Mouse (Mus musculus) embryonic fibroblast, embryonic 13.5 days (primary cell): ENCODE measurements around the gene Suclg2. TPM values are rescaled to one million over a fixed set of nuclear protein-coding genes. Genes with fewer than 3 reads are reported as not detected.

Experiments
- H3K27ac ChIP-seq: 2 replicates; pipeline ENCODE4 v1.5.1; 2012; ENCODE audit warnings: low read length, control low read depth, inconsistent platforms; ENCODE audit not compliant: insufficient read depth
- H3K4me1 ChIP-seq: 2 replicates; pipeline ENCODE4 v1.6.1; 2011; ENCODE audit warnings: low read length; ENCODE audit not compliant: control insufficient read depth, insufficient read depth
- H3K4me3 ChIP-seq: 2 replicates; pipeline ENCODE4 v1.5.1; 2011; ENCODE audit warnings: mild to moderate bottlenecking, control low read depth, low read length; ENCODE audit not compliant: insufficient read depth
- CTCF ChIP-seq: IDR thresholded peaks from 2 replicates; pipeline ENCODE4 v1.5.1; 2011; ENCODE audit warnings: mild to moderate bottlenecking, control low read depth, low read length, moderate library complexity, borderline replicate concordance; ENCODE audit not compliant: insufficient read depth
- POLR2A ChIP-seq: IDR thresholded peaks from 2 replicates; pipeline ENCODE4 v1.6.1; 2011; ENCODE audit warnings: low read depth, mild to moderate bottlenecking, control low read depth, low read length, moderate library complexity
- polyA plus RNA-seq: library from polyadenylated mRNA; stranded (reverse); fragments of >200 nt; gene quantifications from 2 replicates; pipeline ENCODE4 v1.2.4, GENCODE M21; 2011; ENCODE audit warnings: low read depth; ENCODE audit not compliant: missing spikeins, insufficient read length

Gene Suclg2
- polyA plus RNA-seq, 1 experiment = 38.0 TPM

GRCm38 (mm10) chr6:95579792-95580191 is 138.8 kb downstream of the Suclg2 start:
- no peaks in the 10 kb centered on the region for H3K4me1 ChIP-seq
- no peak overlapping the region for H3K27ac ChIP-seq
- TF ChIP-seq POLR2A (no peak), CTCF (no peak)
- no peak overlapping the region for H3K4me3 ChIP-seq

DNA sequence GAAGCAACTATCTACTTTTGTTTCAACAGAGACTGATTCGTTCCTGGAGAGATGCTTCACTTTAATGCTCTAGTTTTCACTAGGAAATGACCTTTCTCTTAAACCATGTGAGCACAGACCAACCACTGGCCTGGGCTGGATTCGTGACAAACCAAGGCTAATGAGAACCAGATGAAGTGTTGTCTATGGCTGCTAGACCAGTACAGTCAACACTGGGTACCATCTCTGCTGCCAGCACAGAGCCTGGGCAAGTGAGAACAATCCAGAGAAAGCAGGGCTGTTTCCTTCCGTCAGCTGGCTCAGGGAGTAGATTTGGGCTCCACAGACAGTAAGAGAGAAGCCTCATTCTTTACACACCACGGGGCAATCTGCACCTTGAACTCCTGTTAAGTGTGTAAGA is 143.1 kb downstream of the Suclg2 start:
- TF ChIP-seq CTCF (no peak), POLR2A (no peak)
- no peaks in the 10 kb centered on the region for H3K4me1 ChIP-seq
- no peak overlapping the region for H3K27ac ChIP-seq
- no peak overlapping the region for H3K4me3 ChIP-seq

- Histone ChIP-seq H3K4me3 (no peak overlapping the region), H3K27ac (no peak overlapping the region), H3K4me1 (no peaks in the 10 kb centered on the region)
- TF ChIP-seq POLR2A (no peak), CTCF (no peak)
Measured at GRCm38 (mm10) chr6:95574867-95575266, 143.7 kb downstream of the Suclg2 start.

GRCm38 (mm10) chr6:95574389-95574788 is 144.2 kb downstream of the Suclg2 start:
- Histone ChIP-seq H3K4me3 (no peak overlapping the region), H3K4me1 (no peaks in the 10 kb centered on the region), H3K27ac (no peak overlapping the region)
- TF ChIP-seq CTCF (no peak), POLR2A (no peak)

GRCm38 (mm10) chr6:95573035-95573759 is 145.4 kb downstream of the Suclg2 start:
- no peaks in the 10 kb centered on the region for H3K4me1 ChIP-seq
- H3K4me3 ChIP-seq = no peak overlapping the region
- TF ChIP-seq POLR2A (no peak), CTCF (no peak)
- H3K27ac ChIP-seq = no peak overlapping the region

DNA sequence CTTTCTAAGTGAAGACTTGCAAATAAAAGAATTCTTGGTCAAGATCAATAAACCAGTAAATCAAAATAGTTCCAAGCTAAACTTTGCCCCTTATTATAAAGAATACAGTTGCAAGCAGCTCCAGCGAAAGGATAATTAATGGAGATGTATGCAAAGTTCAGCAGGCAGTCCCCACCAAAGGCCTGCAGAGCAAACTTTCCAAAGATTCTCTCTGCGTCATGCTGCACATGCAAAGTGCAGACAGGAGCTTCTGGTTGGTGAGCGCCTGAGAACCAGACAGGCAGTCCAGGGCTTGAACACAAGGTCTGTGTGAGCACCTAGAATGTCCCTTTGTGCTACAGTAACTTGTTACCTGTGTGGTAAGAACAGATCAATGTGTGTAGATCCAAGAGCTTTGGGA is 147.0 kb downstream of the Suclg2 start:
- no peaks in the 10 kb centered on the region for H3K4me1 ChIP-seq
- no peak overlapping the region for H3K4me3 ChIP-seq
- no peak overlapping the region for H3K27ac ChIP-seq
- no peak for TF ChIP-seq POLR2A
- TF ChIP-seq CTCF = no peak

- H3K4me1 ChIP-seq = no peaks in the 10 kb centered on the region
- H3K27ac ChIP-seq = no peak overlapping the region
- H3K4me3 ChIP-seq = no peak overlapping the region
- TF ChIP-seq CTCF = no peak
- TF ChIP-seq POLR2A = no peak
Measured at GRCm38 (mm10) chr6:95563355-95564009, 155.1 kb downstream of the Suclg2 start.

DNA sequence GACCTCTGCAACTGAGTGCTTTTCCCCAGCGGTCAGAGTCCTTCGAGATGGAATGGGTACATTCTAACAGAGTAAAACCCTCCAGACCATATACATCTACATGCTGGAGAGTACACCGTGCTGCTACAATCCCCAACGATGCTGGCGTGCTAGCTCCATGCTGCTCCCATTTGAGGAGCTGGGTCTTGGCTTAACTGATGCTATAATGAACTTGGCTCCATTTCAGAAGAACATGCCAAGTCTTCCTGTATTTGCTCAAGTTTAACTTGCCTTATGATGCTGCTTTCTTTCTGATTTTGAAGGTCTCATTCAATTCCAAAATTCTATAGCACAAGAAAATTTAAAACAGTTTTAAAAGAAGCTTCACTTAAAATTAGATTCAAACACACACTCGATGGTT is 162.3 kb downstream of the Suclg2 start:
- no peak overlapping the region for H3K4me3 ChIP-seq
- no peaks in the 10 kb centered on the region for H3K4me1 ChIP-seq
- TF ChIP-seq POLR2A = no peak
- TF ChIP-seq CTCF = no peak
- H3K27ac ChIP-seq = no peak overlapping the region

DNA sequence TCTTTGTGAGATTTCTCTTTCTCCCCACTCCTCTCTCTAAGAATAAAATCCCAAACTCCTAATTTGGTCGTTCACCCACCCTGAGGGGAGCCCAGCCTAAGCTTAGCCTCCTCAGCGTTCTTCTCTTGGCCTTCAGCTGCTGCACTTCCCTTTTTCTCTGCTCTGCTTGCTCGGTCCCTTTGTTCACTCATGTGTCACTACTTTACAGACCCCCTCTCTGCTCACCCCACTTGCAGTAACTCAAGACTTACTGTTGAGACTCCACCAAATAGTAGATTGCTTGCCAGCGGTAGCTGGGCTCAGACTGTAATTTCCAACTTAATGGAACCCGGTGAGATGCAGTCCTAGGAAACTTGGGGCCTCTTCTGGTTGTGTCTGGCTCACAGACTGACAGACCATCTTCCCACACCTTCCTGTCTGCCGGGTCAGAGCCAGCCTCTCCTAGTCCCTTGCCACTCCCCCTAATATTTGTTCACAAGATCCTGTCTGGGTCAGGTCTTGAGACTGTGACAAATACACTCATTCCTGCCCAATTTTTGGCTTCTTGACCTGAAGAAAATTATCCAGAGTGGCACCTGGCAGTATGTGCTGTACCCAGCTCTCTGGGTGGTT is 166.2 kb downstream of the Suclg2 start:
- H3K27ac ChIP-seq = no peak overlapping the region
- no peak for TF ChIP-seq CTCF
- TF ChIP-seq POLR2A = no peak

GRCm38 (mm10) chr6:95551000-95551399 is 167.6 kb downstream of the Suclg2 start:
- no peaks in the 10 kb centered on the region for H3K4me1 ChIP-seq
- TF ChIP-seq POLR2A (no peak), CTCF (no peak)
- H3K4me3 ChIP-seq = no peak overlapping the region

More for the DNA sequence above, 166.2 kb downstream of the Suclg2 start:
- Histone ChIP-seq H3K4me1 (no peaks in the 10 kb centered on the region), H3K4me3 (no peak overlapping the region)

More at GRCm38 (mm10) chr6:95551000-95551399, 167.6 kb downstream of the Suclg2 start:
- H3K27ac ChIP-seq = no peak overlapping the region
